Mouse (Mus musculus) CH12.LX (cell line): ENCODE data around the gene Pkhd1. TPM values are rescaled to one million over a fixed set of nuclear protein-coding genes. Genes with fewer than 3 reads are reported as not detected.
"Not testable (repeated sequence)": the region's sequence is repeated elsewhere in the genome, so short reads cannot be mapped to it uniquely, and the experiment has no call there.

ENCODE experiments used
- DNase-seq: peaks from one replicate; pipeline ENCODE4 v3.0.0-alpha.2; 2013; ENCODE audit errors: extremely low read depth
- H3K27ac ChIP-seq: 2 replicates; pipeline ENCODE4 v1.5.1; 2012; ENCODE audit warnings: low read depth, mild to moderate bottlenecking, control low read depth, moderate library complexity; ENCODE audit not compliant: insufficient read depth
- H3K27me3 ChIP-seq: replicated peaks from 2 replicates; pipeline ENCODE3; 2012; ENCODE audit warnings: inconsistent platforms
- H3K36me3 ChIP-seq, 2 experiments: replicated peaks in 1 of 2; 2 replicates each; pipeline versions ENCODE3 to v1.6.1; 2012; ENCODE audit warnings: inconsistent platforms in 1 of 2, low read length in 1 of 2, mild to moderate bottlenecking in 1 of 2, mixed read lengths in 1 of 2, moderate library complexity in 1 of 2; ENCODE audit not compliant: control insufficient read depth in 1 of 2, insufficient read depth in 1 of 2
- H3K4me1 ChIP-seq, 2 experiments: 2 replicates each; pipeline ENCODE4 v1.6.1; 2012; ENCODE audit warnings: inconsistent platforms in 1 of 2, moderate library complexity in 1 of 2; ENCODE audit not compliant: insufficient read depth in 2 of 2, control insufficient read depth in 1 of 2
- H3K4me2 ChIP-seq: 2 replicates; pipeline ENCODE4 v1.6.1; 2012; ENCODE audit warnings: low read depth, mild to moderate bottlenecking, control low read depth; ENCODE audit not compliant: poor library complexity, insufficient read depth, severe bottlenecking
- H3K4me3 ChIP-seq, 3 experiments: fragments of 150-350 bp in 1 of 3; sonication (generic) in 1 of 3; replicated peaks in 1 of 3; 2 replicates each; pipeline versions ENCODE3 to v1.5.1; 2011 to 2012; ENCODE audit warnings: low read depth in 2 of 3, low read length in 2 of 3, mild to moderate bottlenecking in 2 of 3, moderate library complexity in 2 of 3, control low read depth in 1 of 3, improper control_type of control experiment in 1 of 3, inconsistent platforms in 1 of 3, mixed read lengths in 1 of 3; ENCODE audit not compliant: poor library complexity in 1 of 3
- H3K79me2 ChIP-seq: replicated peaks from 2 replicates; pipeline ENCODE4 v1.6.1; 2012; ENCODE audit warnings: mild to moderate bottlenecking, moderate library complexity; ENCODE audit not compliant: control insufficient read depth, poor library complexity, insufficient read depth, severe bottlenecking; ENCODE audit errors: extremely low read depth
- H3K9ac ChIP-seq: 2 replicates; pipeline ENCODE4 v1.6.1; 2012; ENCODE audit warnings: low read depth, mild to moderate bottlenecking, control low read depth, moderate library complexity; ENCODE audit not compliant: insufficient read depth
- H3K9me3 ChIP-seq: replicated peaks from 2 replicates; pipeline ENCODE3; 2012; ENCODE audit warnings: low read length, inconsistent platforms, mixed read lengths
- BHLHE40 ChIP-seq: IDR thresholded peaks from 2 replicates; pipeline ENCODE4 v1.6.1; 2011; ENCODE audit warnings: mild to moderate bottlenecking, low read depth, low read length, improper control_type of control experiment
- CHD2 ChIP-seq: IDR thresholded peaks from 2 replicates; pipeline ENCODE4 v1.6.1; 2011; ENCODE audit warnings: low read length, improper control_type of control experiment
- E2F4 ChIP-seq: IDR thresholded peaks from 2 replicates; pipeline ENCODE4 v1.6.1; 2011; ENCODE audit warnings: low read depth, low read length, improper control_type of control experiment; ENCODE audit not compliant: insufficient replicate concordance
- ELF1 ChIP-seq: IDR thresholded peaks from 2 replicates; pipeline ENCODE4 v1.6.1; 2014; ENCODE audit warnings: low read depth, mild to moderate bottlenecking, inconsistent platforms, low read length, improper control_type of control experiment
- ETS1 ChIP-seq: conservative IDR thresholded peaks from 2 replicates; pipeline ENCODE4 v1.6.1; 2012; ENCODE audit warnings: low read depth, mild to moderate bottlenecking, inconsistent platforms, low read length, improper control_type of control experiment, moderate library complexity
- HCFC1 ChIP-seq: IDR thresholded peaks from 2 replicates; pipeline ENCODE4 v1.6.1; 2012; ENCODE audit warnings: low read depth, mild to moderate bottlenecking, inconsistent platforms, low read length, improper control_type of control experiment
- IRF4 ChIP-seq: IDR thresholded peaks from 2 replicates; pipeline ENCODE4 v1.6.1; 2014; ENCODE audit warnings: low read depth, mild to moderate bottlenecking, inconsistent platforms, low read length, improper control_type of control experiment
- JUND ChIP-seq: conservative IDR thresholded peaks from 2 replicates; pipeline ENCODE4 v1.6.1; 2011; ENCODE audit warnings: low read depth, low read length, improper control_type of control experiment
- MAX ChIP-seq: IDR thresholded peaks from 2 replicates; pipeline ENCODE4 v1.6.1; 2011; ENCODE audit warnings: low read length, improper control_type of control experiment
- MAZ ChIP-seq: IDR thresholded peaks from 2 replicates; pipeline ENCODE4 v1.6.1; 2012; ENCODE audit warnings: low read depth, mild to moderate bottlenecking, inconsistent platforms, low read length, improper control_type of control experiment, moderate library complexity
- MYC ChIP-seq: IDR thresholded peaks from 2 replicates; pipeline ENCODE4 v1.6.1; 2011; ENCODE audit warnings: low read depth, mild to moderate bottlenecking, improper control_type of control experiment, low read length
- NRF1 ChIP-seq: IDR thresholded peaks from 2 replicates; pipeline ENCODE4 v1.6.1; 2014; ENCODE audit warnings: low read depth, mild to moderate bottlenecking, inconsistent platforms, low read length, improper control_type of control experiment, moderate library complexity
- PAX5 ChIP-seq: IDR thresholded peaks from 2 replicates; pipeline ENCODE4 v1.6.1; 2012; ENCODE audit warnings: low read length, inconsistent platforms, mixed read lengths
- POLR2A ChIP-seq: IDR thresholded peaks from 2 replicates; pipeline ENCODE4 v1.6.1; 2011; ENCODE audit warnings: low read depth, mild to moderate bottlenecking, improper control_type of control experiment, low read length
- RAD21 ChIP-seq: IDR thresholded peaks from 2 replicates; pipeline ENCODE4 v1.6.1; 2011; ENCODE audit warnings: low read depth, mild to moderate bottlenecking, low read length, improper control_type of control experiment, moderate library complexity
- SMC3 ChIP-seq: IDR thresholded peaks from 2 replicates; pipeline ENCODE4 v1.6.1; 2011; ENCODE audit warnings: low read depth, low read length, improper control_type of control experiment
- TBP ChIP-seq: conservative IDR thresholded peaks from 2 replicates; pipeline ENCODE4 v1.6.1; 2011; ENCODE audit warnings: low read depth, low read length, improper control_type of control experiment
- USF1 ChIP-seq: IDR thresholded peaks from 2 replicates; pipeline ENCODE4 v1.6.1; 2014; ENCODE audit warnings: low read depth, mild to moderate bottlenecking, inconsistent platforms, low read length, improper control_type of control experiment
- USF2 ChIP-seq: conservative IDR thresholded peaks from 2 replicates; pipeline ENCODE4 v1.6.1; 2011; ENCODE audit warnings: low read depth, low read length, improper control_type of control experiment
- ZNF384 ChIP-seq: IDR thresholded peaks from 2 replicates; pipeline ENCODE4 v1.6.1; 2012; ENCODE audit warnings: low read depth, low read length, improper control_type of control experiment, inconsistent platforms
- dilution Hi-C: fragments of 300-500 bp; cut with MboI; formaldehyde crosslinking; loops from 2 replicates; pipeline ENCODE4 v1.14.3; 2020; ENCODE audit warnings: low sequenced_read_pairs; ENCODE audit not compliant: extremely low pct_unique_long_range_greater_than_20kb, extremely low pct_ligation_motif_present
- in situ Hi-C: fragments of 300-500 bp; cut with MboI; formaldehyde crosslinking; loops from 3 replicates; pipeline ENCODE4 v1.14.3; 2019; ENCODE audit warnings: low sequenced_read_pairs, low pct_ligation_motif_present, low pct_unique_long_range_greater_than_20kb, mixed read lengths
- polyA plus RNA-seq: library from polyadenylated mRNA; unstranded; fragments of >175 nt; gene quantifications from 2 replicates; pipeline ENCODE4 v1.2.1, GENCODE M21; 2012; ENCODE audit warnings: low read depth; ENCODE audit not compliant: insufficient read length
- total RNA-seq, 2 experiments: library from RNA; depleted of rRNA; stranded (reverse); fragments of 300-350 nt in 1 of 2; fragments of >200 nt in 1 of 2; gene quantifications; 2 replicates each; pipeline ENCODE4 v1.2.3; 2012 to 2014

Pkhd1 gene
- total and polyA plus RNA-seq, 3 experiments, result not detected

DNA sequence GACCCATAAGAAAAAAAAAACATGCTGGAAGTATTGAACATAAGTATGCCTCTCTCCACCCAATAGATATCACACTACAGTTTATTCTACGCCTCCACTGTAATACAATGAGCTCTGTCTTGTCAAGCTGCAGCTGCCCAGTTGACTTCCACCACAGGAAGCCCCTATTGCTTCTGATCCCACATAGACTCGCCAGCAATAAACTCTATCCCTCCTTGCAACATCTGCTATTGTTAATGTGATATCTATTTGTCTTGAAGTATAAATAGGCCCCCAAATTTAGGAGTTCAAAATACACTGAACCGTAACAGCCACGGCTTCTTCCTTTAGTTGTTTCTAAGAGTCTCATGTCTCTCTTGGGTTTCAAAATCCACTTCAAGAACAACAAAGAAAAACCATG lies 446.7 kb downstream of the Pkhd1 start:
- Histone ChIP-seq H3K4me2 (no peak overlapping the region), H3K4me1 (no peaks in the 10 kb centered on the region), H3K27me3 (no peaks in the 10 kb centered on the region), H3K27ac (no peak overlapping the region), H3K79me2 (no peaks in the 10 kb centered on the region), H3K36me3 (no peaks in the 10 kb centered on the region)
- in situ Hi-C loops, result no loop called here
- dilution Hi-C loops, result no loop called here
- TF ChIP-seq USF1 (no peak), POLR2A (no peak), PAX5 (no peak), CHD2 (no peak), ETS1 (no peak), MYC (no peak), MAX (no peak), RAD21 (no peak), HCFC1 (no peak), BHLHE40 (no peak), SMC3 (no peak), ELF1 (no peak), MAZ (no peak), IRF4 (no peak), ZNF384 (no peak), NRF1 (no peak), USF2 (no peak), JUND (no peak), E2F4 (no peak), TBP (no peak)
- TF ChIP-seq, all 38 proteins: peak for 0
- Histone ChIP-seq H3K4me3 (no peak overlapping the region), H3K9ac (no peak overlapping the region), H3K9me3 (peaks cover 2% of the 10 kb centered on the region)
- DNase-seq, result no peak

DNA sequence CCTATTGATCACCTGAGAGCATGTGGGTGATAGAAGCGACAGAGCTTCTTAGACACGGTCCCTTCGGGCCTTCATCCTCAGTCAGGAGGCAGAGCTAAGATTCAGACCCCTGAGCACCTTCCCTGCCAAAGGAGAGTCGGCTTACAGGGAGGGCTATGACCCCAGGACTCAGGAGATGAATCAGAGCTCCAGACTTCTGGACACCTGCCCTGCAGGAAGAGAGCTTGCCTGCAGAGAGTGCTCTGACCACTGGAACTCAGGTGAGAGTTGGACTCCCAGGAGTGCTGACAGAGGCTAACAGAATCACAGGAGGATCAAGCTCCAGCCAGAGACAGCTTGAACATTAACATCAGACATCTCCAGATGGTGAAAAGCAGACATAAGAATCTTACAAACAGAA lies 467.2 kb downstream of the Pkhd1 start:
- DNase-seq, in situ Hi-C loops, H3K36me3 ChIP-seq, H3K79me2 ChIP-seq, H3K4me2 ChIP-seq, H3K9ac ChIP-seq, H3K9me3 ChIP-seq, H3K27ac ChIP-seq, H3K4me3 ChIP-seq, H3K27me3 ChIP-seq, H3K4me1 ChIP-seq, dilution Hi-C loops: not testable (repeated sequence)
